Mouse (Mus musculus): ENCODE measurements around the gene Coq10b. TPM values are rescaled to one million over a fixed set of nuclear protein-coding genes. Genes with fewer than 3 reads are reported as not detected.

The Coq10b gene
- total and polyA plus RNA-seq, 2 experiments: 6.3 to 63.2 TPM

DNA sequence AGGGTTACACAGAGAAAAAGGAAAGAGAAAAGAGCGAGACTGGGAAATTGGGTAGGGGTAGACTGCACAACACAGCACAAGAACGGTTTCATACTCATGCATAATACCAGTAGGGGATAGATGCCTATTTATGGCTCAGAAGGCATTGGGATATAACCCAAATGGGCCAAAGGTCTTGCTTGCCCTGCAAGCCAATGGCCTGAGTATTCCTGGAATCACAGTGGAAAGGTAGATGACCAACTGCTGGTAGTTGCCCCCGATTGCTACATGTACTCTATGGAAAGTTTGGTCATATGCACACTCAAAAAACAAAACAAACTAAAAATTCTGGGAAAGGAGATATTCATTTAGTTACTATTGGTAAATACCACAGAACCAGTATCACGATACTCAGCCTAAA, 27.1 kb downstream of the Coq10b start:
- Histone ChIP-seq H3K4me3 (ENCODE audit: insufficient read depth, low read depth, low read length) (no peak overlapping the region), H3K79me2 (ENCODE audit: control insufficient read depth, insufficient read depth, low read length) (peaks cover 2% of the 10 kb centered on the region; the same call in 1 of the 2 replicates), H3K36me3 (ENCODE audit: control insufficient read depth, insufficient read depth, low read length) (peaks cover 69% of the 10 kb centered on the region), H3K9ac (ENCODE audit: low read depth, low read length) (no peak overlapping the region; the same call in 1 of the 2 replicates), H3K27me3 (ENCODE audit: control insufficient read depth, insufficient read depth, low read length) (no peaks in the 10 kb centered on the region), H3K27ac (replicated peaks; ENCODE audit: insufficient read depth, low read depth, low read length) (peak overlapping the region; percentile 61), H3K4me1 (ENCODE audit: control insufficient read depth, insufficient read depth, low read length) (peaks cover 15% of the 10 kb centered on the region)
- 35% methylated on average over 4 of the region's 4 CpGs for WGBS
- TF ChIP-seq POLR2A (IDR thresholded peaks at IDR 0.05; ENCODE audit: extremely low read depth, insufficient read depth, low read length) (no peak), CTCF (IDR thresholded peaks at IDR 0.05; ENCODE audit: low read depth, low read length) (no peak)
- peak; percentile 85 for DNase-seq (ENCODE audit: extremely low read depth, low read depth, low spot score)

DNA sequence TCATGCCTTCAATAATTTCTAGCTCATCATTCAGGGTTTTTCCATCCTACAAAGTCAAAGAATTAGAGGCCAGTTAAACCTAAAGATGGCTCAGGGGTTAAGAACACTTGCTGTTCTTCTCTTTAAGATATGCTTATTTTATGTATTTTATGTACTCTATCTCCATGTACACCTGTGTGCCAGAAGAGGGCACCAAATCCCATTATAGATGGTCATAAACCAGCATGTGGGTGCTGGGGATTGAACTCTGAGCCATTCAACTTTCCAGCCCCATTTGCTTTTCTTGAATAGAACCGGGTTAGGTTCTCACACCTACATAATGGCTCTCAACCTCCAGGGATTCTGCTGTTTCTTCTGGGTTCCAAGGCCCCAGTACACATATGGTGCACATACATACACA, 29.5 kb downstream of the Coq10b start:
- peak; percentile 10; the same call in 1 of the 2 replicates for TF ChIP-seq CTCF (IDR thresholded peaks at IDR 0.05; ENCODE audit: low read depth, low read length)
- TF ChIP-seq POLR2A (IDR thresholded peaks at IDR 0.05; ENCODE audit: extremely low read depth, insufficient read depth, low read length): no peak
- Histone ChIP-seq H3K27me3 (ENCODE audit: control insufficient read depth, insufficient read depth, low read length) (no peaks in the 10 kb centered on the region), H3K36me3 (ENCODE audit: control insufficient read depth, insufficient read depth, low read length) (peaks cover 74% of the 10 kb centered on the region), H3K9ac (ENCODE audit: low read depth, low read length) (no peak overlapping the region), H3K4me1 (ENCODE audit: control insufficient read depth, insufficient read depth, low read length) (peaks cover 17% of the 10 kb centered on the region), H3K27ac (replicated peaks; ENCODE audit: insufficient read depth, low read depth, low read length) (no peak overlapping the region), H3K4me3 (ENCODE audit: insufficient read depth, low read depth, low read length) (no peak overlapping the region), H3K79me2 (ENCODE audit: control insufficient read depth, insufficient read depth, low read length) (peaks cover 7% of the 10 kb centered on the region; the same call in 1 of the 2 replicates)
- DNase-seq (ENCODE audit: extremely low read depth, low read depth, low spot score): peak; percentile 39
- 50% methylated on average over 1 of the region's 1 CpGs for WGBS

DNA sequence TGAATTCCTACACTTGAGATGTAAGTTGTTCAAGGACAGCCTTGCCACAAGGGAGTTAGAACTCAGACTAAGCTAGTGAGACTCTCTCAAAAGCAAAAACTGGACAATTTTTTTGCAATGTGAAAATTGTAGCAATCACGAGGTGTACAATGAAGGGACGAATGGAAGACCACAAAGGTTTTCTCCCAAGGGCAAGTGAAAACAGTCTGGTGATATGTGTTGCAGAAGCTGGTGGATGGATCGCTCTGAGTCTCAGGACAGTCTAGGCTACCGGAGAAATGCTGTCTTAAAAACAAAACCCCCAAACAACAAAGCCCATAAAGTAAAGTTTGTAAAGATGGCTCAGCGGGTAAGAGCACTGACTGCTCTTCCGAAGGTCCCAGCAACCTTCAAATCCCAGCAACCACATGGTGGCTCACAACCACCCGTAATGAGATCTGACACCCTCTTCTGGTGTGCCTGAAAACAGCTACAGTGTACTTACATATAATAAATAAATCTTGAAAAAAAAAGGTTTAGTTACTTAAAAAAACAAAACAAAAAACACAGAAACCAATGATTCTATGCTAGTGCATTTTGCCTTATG, 33.3 kb downstream of the Coq10b start:
- Histone ChIP-seq H3K4me3 (ENCODE audit: insufficient read depth, low read depth, low read length) (peak overlapping the region; percentile 6; the same call in 1 of the 2 replicates), H3K9ac (ENCODE audit: low read depth, low read length) (peak overlapping the region; percentile 31; the same call in 1 of the 2 replicates), H3K27me3 (ENCODE audit: control insufficient read depth, insufficient read depth, low read length) (no peaks in the 10 kb centered on the region), H3K4me1 (ENCODE audit: control insufficient read depth, insufficient read depth, low read length) (peaks cover 14% of the 10 kb centered on the region), H3K27ac (replicated peaks; ENCODE audit: insufficient read depth, low read depth, low read length) (no peak overlapping the region; the same call in 1 of the 2 replicates), H3K79me2 (ENCODE audit: control insufficient read depth, insufficient read depth, low read length) (peaks cover 21% of the 10 kb centered on the region; the same call in 1 of the 2 replicates), H3K36me3 (ENCODE audit: control insufficient read depth, insufficient read depth, low read length) (peaks cover 51% of the 10 kb centered on the region)
- no peak for DNase-seq (ENCODE audit: extremely low read depth, low read depth, low spot score)
- WGBS: 31% methylated on average over 7 of the region's 7 CpGs
- TF ChIP-seq POLR2A (IDR thresholded peaks at IDR 0.05; ENCODE audit: extremely low read depth, insufficient read depth, low read length): no peak
- no peak for TF ChIP-seq CTCF (IDR thresholded peaks at IDR 0.05; ENCODE audit: low read depth, low read length)

DNA sequence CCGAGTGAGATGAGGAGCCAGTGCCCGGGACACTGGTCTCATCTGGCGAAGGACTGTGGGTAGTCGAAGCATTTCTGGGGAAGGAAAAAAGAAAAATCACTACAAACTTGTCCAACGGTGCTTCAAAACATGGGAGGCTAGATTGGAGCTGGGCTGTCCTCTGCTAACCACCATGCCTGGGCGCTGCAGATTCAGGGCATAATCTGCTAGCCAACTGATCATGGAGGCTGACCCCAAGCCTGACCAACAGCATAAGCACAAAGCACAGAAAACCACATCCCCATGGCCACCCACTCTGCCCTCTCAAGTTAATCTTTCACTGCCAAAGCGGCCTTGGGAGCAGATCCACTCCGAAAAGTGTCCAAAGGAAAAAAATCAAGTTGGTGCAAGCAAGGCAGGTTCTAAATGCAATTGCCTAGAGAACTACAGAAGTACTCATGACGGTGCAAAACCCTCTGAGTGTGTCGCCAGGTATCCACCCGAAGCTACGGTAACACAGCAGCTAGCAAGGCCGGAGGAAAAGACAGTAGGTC, 34.4 kb downstream of the Coq10b start:
- H3K27me3 ChIP-seq (ENCODE audit: control insufficient read depth, insufficient read depth, low read length): no peaks in the 10 kb centered on the region
- peak overlapping the region; percentile 100 for H3K9ac ChIP-seq (ENCODE audit: low read depth, low read length)
- peak; percentile 83 for DNase-seq (ENCODE audit: extremely low read depth, low read depth, low spot score)
- 2% methylated on average over 13 of the region's 13 CpGs for WGBS
- peaks cover 49% of the 10 kb centered on the region for H3K36me3 ChIP-seq (ENCODE audit: control insufficient read depth, insufficient read depth, low read length)
- H3K79me2 ChIP-seq (ENCODE audit: control insufficient read depth, insufficient read depth, low read length): peaks cover 21% of the 10 kb centered on the region; the same call in 1 of the 2 replicates
- H3K4me3 ChIP-seq (ENCODE audit: insufficient read depth, low read depth, low read length): peak overlapping the region; percentile 99
- TF ChIP-seq CTCF (IDR thresholded peaks at IDR 0.05; ENCODE audit: low read depth, low read length): no peak
- no peak for TF ChIP-seq POLR2A (IDR thresholded peaks at IDR 0.05; ENCODE audit: extremely low read depth, insufficient read depth, low read length)
- H3K4me1 ChIP-seq (ENCODE audit: control insufficient read depth, insufficient read depth, low read length): peaks cover 17% of the 10 kb centered on the region
- peak overlapping the region; percentile 100 for H3K27ac ChIP-seq (replicated peaks; ENCODE audit: insufficient read depth, low read depth, low read length)

DNA sequence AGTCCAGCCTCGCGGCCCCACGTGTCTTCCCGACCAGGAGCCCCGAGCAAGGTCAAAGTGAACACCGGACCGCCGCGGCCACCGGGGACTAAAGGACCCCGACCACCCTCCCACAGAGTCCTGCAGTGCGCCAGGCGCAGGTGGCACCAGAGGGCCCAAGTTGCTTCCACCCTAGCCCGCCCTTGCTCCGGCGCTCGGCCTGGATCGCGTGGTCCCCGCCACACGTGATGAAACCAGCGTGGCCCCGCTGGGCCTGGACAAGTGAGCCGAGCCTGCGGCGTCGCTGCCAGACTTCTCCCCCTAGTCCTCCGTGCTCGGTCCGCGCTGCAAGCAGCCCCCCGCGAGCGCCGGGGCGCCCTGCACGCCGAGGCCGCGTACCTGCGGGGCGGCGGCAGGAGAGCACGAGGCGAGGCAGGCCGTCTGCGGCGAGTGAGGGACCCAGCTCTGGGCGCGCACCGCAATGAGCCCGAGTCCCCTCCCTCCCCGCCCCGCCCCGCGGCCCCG, 34.9 kb downstream of the Coq10b start:
- Histone ChIP-seq H3K4me3 (ENCODE audit: insufficient read depth, low read depth, low read length) (peak overlapping the region; percentile 99), H3K79me2 (ENCODE audit: control insufficient read depth, insufficient read depth, low read length) (peaks cover 21% of the 10 kb centered on the region; the same call in 1 of the 2 replicates), H3K4me1 (ENCODE audit: control insufficient read depth, insufficient read depth, low read length) (peaks cover 18% of the 10 kb centered on the region), H3K36me3 (ENCODE audit: control insufficient read depth, insufficient read depth, low read length) (peaks cover 46% of the 10 kb centered on the region), H3K9ac (ENCODE audit: low read depth, low read length) (peak overlapping the region; percentile 100), H3K27me3 (ENCODE audit: control insufficient read depth, insufficient read depth, low read length) (no peaks in the 10 kb centered on the region), H3K27ac (replicated peaks; ENCODE audit: insufficient read depth, low read depth, low read length) (peak overlapping the region; percentile 100)
- WGBS: under 1% methylated on average over 50 of the region's 57 CpGs
- TF ChIP-seq CTCF (IDR thresholded peaks at IDR 0.05; ENCODE audit: low read depth, low read length): no peak
- peak; percentile 89 for TF ChIP-seq POLR2A (IDR thresholded peaks at IDR 0.05; ENCODE audit: extremely low read depth, insufficient read depth, low read length)
- DNase-seq (ENCODE audit: extremely low read depth, low read depth, low spot score): no peak

Data from liver, adult 2 months (tissue).